Mouse (Mus musculus): ENCODE measurements at regions not wholly inside any gene's neighbourhood (a gene's known extent, or its start where the extent isn't known, plus 50 kb on each side); places are given as distances from the start of the nearest gene placed in this dataset.
A peak's percentile ranks its signal among the peaks of the same experiment; 100 is the strongest.

DNA sequence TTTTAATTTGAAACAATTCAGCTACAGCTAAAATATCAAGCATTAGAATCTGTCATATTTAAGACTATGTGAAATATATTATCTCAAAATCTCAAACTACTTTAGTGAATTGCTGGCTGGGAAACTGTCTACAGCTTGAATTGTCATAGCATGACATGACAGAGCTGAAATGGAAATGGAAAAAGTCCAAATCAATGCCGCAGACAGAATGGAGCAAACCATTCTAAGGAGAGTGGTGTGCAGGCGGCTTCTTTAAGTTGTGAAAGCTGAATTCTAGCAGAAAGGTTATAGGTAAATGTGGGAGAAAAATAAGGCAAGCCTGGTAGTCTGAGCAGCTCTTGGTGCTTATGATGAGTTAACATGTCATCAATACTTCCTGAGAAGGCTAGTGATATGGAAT lies 518.9 kb upstream of the Alcam start:
- no peak for DNase-seq (ENCODE audit: low spot score)
- no peak for TF ChIP-seq CTCF (IDR thresholded peaks at IDR 0.05; ENCODE audit: low read depth)
- Histone ChIP-seq H3K4me3 (replicated peaks; ENCODE audit: low read depth, low read length) (no peak overlapping the region), H3K4me2 (ENCODE audit: low read length) (no peak overlapping the region), H3K4me1 (replicated peaks; ENCODE audit: insufficient read depth, low read length) (no peaks in the 10 kb centered on the region), H3K9me3 (replicated peaks; ENCODE audit: low read length) (no peaks in the 10 kb centered on the region), H3K9ac (ENCODE audit: low read depth, low read length) (no peak overlapping the region), H3K36me3 (ENCODE audit: insufficient read depth, low read length) (no peaks in the 10 kb centered on the region), H3K27me3 (ENCODE audit: insufficient read depth, low read length) (no peaks in the 10 kb centered on the region), H3K27ac (no peak overlapping the region)
- ATAC-seq (replicated peaks; ENCODE audit: low FRiP score, low read depth): no peak
- WGBS: 100% methylated on average over 2 of the region's 2 CpGs

DNA sequence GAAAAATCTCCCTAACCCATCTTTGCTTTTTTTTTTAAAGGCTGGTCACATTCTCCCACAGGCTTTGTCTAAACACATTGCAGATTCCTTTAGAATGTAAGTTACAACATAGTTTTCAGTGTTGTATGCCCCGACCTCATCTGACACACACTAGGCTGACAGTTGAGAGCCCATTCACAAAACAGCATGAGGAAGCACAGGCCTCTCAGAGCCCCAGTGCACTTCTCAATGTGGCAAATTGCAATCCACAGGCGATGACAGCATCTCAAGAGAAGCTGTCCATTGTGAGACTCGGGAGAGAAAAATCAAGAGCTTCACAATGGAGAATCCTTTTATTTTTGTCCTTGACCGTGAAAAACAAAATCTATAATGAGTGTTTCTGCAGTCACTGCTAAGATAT lies 493.8 kb upstream of the Alcam start:
- Histone ChIP-seq H3K4me2 (ENCODE audit: low read length) (no peak overlapping the region), H3K9me3 (replicated peaks; ENCODE audit: low read length) (no peaks in the 10 kb centered on the region), H3K4me1 (replicated peaks; ENCODE audit: insufficient read depth, low read length) (no peaks in the 10 kb centered on the region), H3K27ac (no peak overlapping the region), H3K36me3 (ENCODE audit: insufficient read depth, low read length) (no peaks in the 10 kb centered on the region), H3K9ac (ENCODE audit: low read depth, low read length) (no peak overlapping the region), H3K4me3 (replicated peaks; ENCODE audit: low read depth, low read length) (no peak overlapping the region), H3K27me3 (ENCODE audit: insufficient read depth, low read length) (no peaks in the 10 kb centered on the region)
- no peak for DNase-seq (ENCODE audit: low spot score)
- no peak for ATAC-seq (replicated peaks; ENCODE audit: low FRiP score, low read depth)
- TF ChIP-seq CTCF (IDR thresholded peaks at IDR 0.05; ENCODE audit: low read depth): no peak
- 85% methylated on average over 4 of the region's 4 CpGs for WGBS

DNA sequence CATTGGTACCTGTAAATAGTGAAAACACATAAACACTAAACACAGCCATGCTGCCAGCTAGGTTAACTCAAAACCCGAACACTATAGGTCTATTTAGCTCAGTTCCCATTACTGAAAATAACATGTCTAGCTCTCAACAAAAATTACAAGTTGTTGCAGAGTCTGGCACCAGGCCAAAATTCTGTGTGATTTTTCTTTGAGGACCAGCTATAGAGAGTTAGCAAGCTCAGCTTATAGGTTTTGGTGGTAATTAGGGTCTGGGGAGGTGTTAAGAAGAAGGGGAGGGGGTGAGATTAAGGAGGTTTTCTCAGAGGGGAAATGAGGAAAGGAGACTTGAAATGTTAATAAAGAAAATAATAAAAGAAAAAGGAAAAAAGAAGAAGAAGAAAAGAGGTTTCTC lies 480.9 kb upstream of the Alcam start:
- no peak overlapping the region for H3K9ac ChIP-seq (ENCODE audit: low read depth, low read length)
- TF ChIP-seq CTCF (IDR thresholded peaks at IDR 0.05; ENCODE audit: low read depth): no peak
- H3K27ac ChIP-seq: no peak overlapping the region
- no peaks in the 10 kb centered on the region for H3K27me3 ChIP-seq (ENCODE audit: insufficient read depth, low read length)
- H3K4me2 ChIP-seq (ENCODE audit: low read length): no peak overlapping the region
- H3K4me3 ChIP-seq (replicated peaks; ENCODE audit: low read depth, low read length): no peak overlapping the region
- no peaks in the 10 kb centered on the region for H3K36me3 ChIP-seq (ENCODE audit: insufficient read depth, low read length)
- 55% methylated on average over 1 of the region's 1 CpGs for WGBS
- no peaks in the 10 kb centered on the region for H3K4me1 ChIP-seq (replicated peaks; ENCODE audit: insufficient read depth, low read length)
- H3K9me3 ChIP-seq (replicated peaks; ENCODE audit: low read length): no peaks in the 10 kb centered on the region
- no peak for ATAC-seq (replicated peaks; ENCODE audit: low FRiP score, low read depth)
- DNase-seq (ENCODE audit: low spot score): no peak

DNA sequence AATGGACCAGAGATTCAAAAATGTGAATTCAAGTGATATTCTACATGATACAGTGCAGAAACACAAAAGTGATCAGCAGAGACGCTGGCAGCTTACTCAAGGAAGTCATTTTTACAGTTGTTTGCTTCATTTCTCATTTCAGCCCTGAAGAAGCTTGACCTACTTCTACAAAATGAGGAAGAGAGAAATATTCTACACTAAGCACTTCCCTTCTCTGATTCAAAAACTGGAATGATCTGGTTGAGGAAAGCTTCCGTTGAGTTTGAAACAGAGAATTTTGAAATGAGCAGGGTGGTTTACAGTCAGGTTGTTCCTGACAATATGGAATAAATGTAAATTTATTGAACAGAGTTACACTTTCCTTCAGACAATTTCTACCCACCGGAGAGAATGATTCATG lies 478.1 kb upstream of the Alcam start:
- H3K27ac ChIP-seq: no peak overlapping the region
- no peak for TF ChIP-seq CTCF (IDR thresholded peaks at IDR 0.05; ENCODE audit: low read depth)
- H3K36me3 ChIP-seq (ENCODE audit: insufficient read depth, low read length): no peaks in the 10 kb centered on the region
- H3K4me3 ChIP-seq (replicated peaks; ENCODE audit: low read depth, low read length): no peak overlapping the region
- no peak for DNase-seq (ENCODE audit: low spot score)
- H3K4me1 ChIP-seq (replicated peaks; ENCODE audit: insufficient read depth, low read length): no peaks in the 10 kb centered on the region
- no peaks in the 10 kb centered on the region for H3K27me3 ChIP-seq (ENCODE audit: insufficient read depth, low read length)
- no peak for ATAC-seq (replicated peaks; ENCODE audit: low FRiP score, low read depth)
- no peaks in the 10 kb centered on the region for H3K9me3 ChIP-seq (replicated peaks; ENCODE audit: low read length)
- no peak overlapping the region for H3K9ac ChIP-seq (ENCODE audit: low read depth, low read length)
- H3K4me2 ChIP-seq (ENCODE audit: low read length): no peak overlapping the region
- 86% methylated on average over 3 of the region's 3 CpGs for WGBS

DNA sequence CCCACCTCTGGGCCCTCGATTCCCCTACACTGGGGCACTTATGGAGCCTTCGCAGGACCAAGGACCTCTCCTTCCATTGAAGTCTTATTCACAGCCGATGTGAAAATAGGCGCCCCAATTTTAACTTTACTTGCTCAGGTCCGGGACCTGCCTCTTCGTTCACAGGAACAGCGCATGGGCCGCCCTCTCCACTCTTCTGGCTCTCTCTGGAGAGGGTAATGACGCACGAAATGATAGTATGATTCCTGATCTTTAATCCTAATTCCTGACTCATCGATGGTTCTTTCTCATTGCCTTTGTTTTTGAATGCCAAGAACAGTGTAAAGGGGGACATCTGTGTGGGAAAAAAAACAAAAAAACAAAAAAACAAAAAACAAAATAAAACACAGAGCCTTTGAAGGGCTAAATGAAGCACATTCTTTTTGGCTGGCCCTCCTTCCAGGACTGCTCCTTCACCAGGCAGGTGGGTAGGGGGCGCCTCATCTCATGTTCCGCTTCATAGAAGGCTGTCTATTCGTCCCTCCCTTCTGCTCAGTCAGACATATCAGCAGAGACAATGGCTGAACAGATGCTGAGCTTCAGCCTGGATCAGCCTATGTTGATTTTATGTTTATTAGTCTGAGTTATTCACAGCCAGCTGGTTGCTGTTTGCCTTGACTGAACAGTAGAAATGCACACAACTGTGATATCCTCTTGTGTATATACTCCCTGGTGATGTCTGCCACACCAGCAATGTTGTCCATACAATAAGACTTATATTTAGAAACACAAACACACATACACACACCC lies 438.8 kb upstream of the Alcam start:
- no peaks in the 10 kb centered on the region for H3K9me3 ChIP-seq (replicated peaks; ENCODE audit: low read length)
- ATAC-seq (replicated peaks; ENCODE audit: low FRiP score, low read depth) (peak; percentile 87; the same call in 1 of the 2 replicates), DNase-seq (ENCODE audit: low spot score) (peak; percentile 80)
- H3K36me3 ChIP-seq (ENCODE audit: insufficient read depth, low read length): no peaks in the 10 kb centered on the region
- 51% methylated on average over 14 of the region's 14 CpGs for WGBS
- H3K4me1 ChIP-seq (replicated peaks; ENCODE audit: insufficient read depth, low read length): no peaks in the 10 kb centered on the region
- H3K4me3 ChIP-seq (replicated peaks; ENCODE audit: low read depth, low read length): no peak overlapping the region
- TF ChIP-seq CTCF (IDR thresholded peaks at IDR 0.05; ENCODE audit: low read depth): peak; percentile 43
- H3K9ac ChIP-seq (ENCODE audit: low read depth, low read length): no peak overlapping the region
- peak overlapping the region; percentile 10; the same call in 1 of the 2 replicates for H3K4me2 ChIP-seq (ENCODE audit: low read length)
- H3K27me3 ChIP-seq (ENCODE audit: insufficient read depth, low read length): no peaks in the 10 kb centered on the region
- H3K27ac ChIP-seq: no peak overlapping the region

DNA sequence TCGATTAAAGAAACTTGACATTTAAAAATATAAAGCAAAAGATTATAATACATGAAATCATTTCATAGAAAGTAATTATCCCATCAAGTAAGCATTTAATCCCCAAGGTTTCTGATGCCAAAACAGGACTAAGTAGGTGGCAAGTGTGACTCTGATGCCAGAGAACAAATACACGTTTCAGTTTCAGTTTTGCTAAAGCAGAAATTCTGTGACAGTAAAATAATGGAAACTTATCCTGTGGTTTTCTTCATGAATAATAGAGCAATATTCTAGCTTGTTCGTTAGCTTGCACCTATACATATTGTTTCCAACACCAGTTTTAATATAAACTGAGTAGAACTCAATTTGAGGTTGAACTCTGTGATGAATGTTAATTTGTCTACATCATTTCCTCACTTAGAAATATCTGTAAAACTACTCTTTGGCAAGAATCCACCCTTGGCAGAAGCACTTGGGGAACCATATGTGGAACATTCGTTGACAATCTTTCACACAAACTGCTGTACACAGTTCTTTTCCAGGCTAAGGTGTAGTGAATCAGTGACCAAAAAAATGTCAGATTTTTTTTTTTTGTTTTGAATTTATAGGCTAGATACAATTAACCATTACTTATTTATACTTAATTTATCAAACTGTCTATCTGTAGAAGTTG lies 425.7 kb upstream of the Alcam start:
- no peak for ATAC-seq (replicated peaks; ENCODE audit: low FRiP score, low read depth)
- no peaks in the 10 kb centered on the region for H3K9me3 ChIP-seq (replicated peaks; ENCODE audit: low read length)
- no peaks in the 10 kb centered on the region for H3K4me1 ChIP-seq (replicated peaks; ENCODE audit: insufficient read depth, low read length)
- 65% methylated on average over 4 of the region's 4 CpGs for WGBS
- DNase-seq (ENCODE audit: low spot score): peak; percentile 26
- no peak overlapping the region for H3K9ac ChIP-seq (ENCODE audit: low read depth, low read length)
- no peak for TF ChIP-seq CTCF (IDR thresholded peaks at IDR 0.05; ENCODE audit: low read depth)
- H3K4me2 ChIP-seq (ENCODE audit: low read length): no peak overlapping the region
- no peak overlapping the region for H3K27ac ChIP-seq
- H3K4me3 ChIP-seq (replicated peaks; ENCODE audit: low read depth, low read length): no peak overlapping the region
- no peaks in the 10 kb centered on the region for H3K36me3 ChIP-seq (ENCODE audit: insufficient read depth, low read length)
- no peaks in the 10 kb centered on the region for H3K27me3 ChIP-seq (ENCODE audit: insufficient read depth, low read length)

All from kidney, postnatal 0 days (tissue).